Mouse (Mus musculus) MEL (cell line): ENCODE results near the gene Tprkb. TPM values are rescaled to one million over a fixed set of nuclear protein-coding genes. Genes with fewer than 3 reads are reported as not detected.
"Not testable (repeated sequence)": the region's sequence is repeated elsewhere in the genome, so short reads cannot be mapped to it uniquely, and the experiment has no call there.

ENCODE experiments used
- DNase-seq: peaks from one replicate; pipeline ENCODE4 v3.0.0; 2011; ENCODE audit warnings: low read depth, low spot score
- H3K27ac ChIP-seq: 2 replicates; pipeline ENCODE4 v1.5.1; 2012; ENCODE audit warnings: low read depth, mild to moderate bottlenecking, control low read depth, low read length, moderate library complexity; ENCODE audit not compliant: control insufficient read depth
- H3K27me3 ChIP-seq, 2 experiments: fragments of 150-350 bp in 1 of 2; sonication (generic) in 1 of 2; 2 replicates each; pipeline ENCODE4 v1.6.1; 2012; ENCODE audit warnings: low read length in 2 of 2, mild to moderate bottlenecking in 2 of 2, improper control_type of control experiment in 1 of 2, moderate library complexity in 1 of 2; ENCODE audit not compliant: insufficient read depth in 2 of 2, control insufficient read depth in 1 of 2
- H3K36me3 ChIP-seq, 2 experiments: 2 replicates each; pipeline ENCODE4 v1.6.1; 2012 to 2014; ENCODE audit warnings: low read length in 2 of 2, improper control_type of control experiment in 1 of 2, inconsistent platforms in 1 of 2, mild to moderate bottlenecking in 1 of 2; ENCODE audit not compliant: insufficient read depth in 2 of 2, control insufficient read depth in 1 of 2
- H3K4me1 ChIP-seq, 2 experiments: fragments of 150-350 bp in 1 of 2; sonication (generic) in 1 of 2; 2 replicates each; pipeline ENCODE4 v1.6.1; 2012; ENCODE audit warnings: low read length in 2 of 2, improper control_type of control experiment in 1 of 2, mild to moderate bottlenecking in 1 of 2; ENCODE audit not compliant: insufficient read depth in 2 of 2, control insufficient read depth in 1 of 2
- H3K4me3 ChIP-seq, 2 experiments: fragments of 150-350 bp in 1 of 2; sonication (generic) in 1 of 2; 2 replicates each; pipeline ENCODE4 v1.5.1; 2012; ENCODE audit warnings: low read depth in 2 of 2, low read length in 2 of 2, mild to moderate bottlenecking in 2 of 2, moderate library complexity in 2 of 2, control low read depth in 1 of 2, improper control_type of control experiment in 1 of 2; ENCODE audit not compliant: control insufficient read depth in 1 of 2, insufficient read depth in 1 of 2
- H3K79me2 ChIP-seq: 2 replicates; pipeline ENCODE4 v1.6.1; 2012; ENCODE audit warnings: mild to moderate bottlenecking, low read length, moderate library complexity; ENCODE audit not compliant: control insufficient read depth, poor library complexity, insufficient read depth
- H3K9ac ChIP-seq: 2 replicates; pipeline ENCODE4 v1.6.1; 2012; ENCODE audit warnings: low read depth, mild to moderate bottlenecking, control low read depth, low read length, moderate library complexity; ENCODE audit not compliant: control insufficient read depth, poor library complexity, severe bottlenecking
- H3K9me3 ChIP-seq: fragments of 150-350 bp; sonication (generic); replicated peaks from 2 replicates; pipeline ENCODE4 v1.6.1; 2012; ENCODE audit warnings: mild to moderate bottlenecking, low read length, improper control_type of control experiment, moderate library complexity; ENCODE audit not compliant: insufficient read depth
- MYC ChIP-seq: IDR thresholded peaks from 2 replicates; pipeline ENCODE4 v1.6.1; 2011; ENCODE audit warnings: low read depth, mild to moderate bottlenecking, low read length, improper control_type of control experiment, moderate library complexity
- NELFE ChIP-seq: IDR thresholded peaks from 2 replicates; pipeline ENCODE4 v1.6.1; 2011; ENCODE audit warnings: low read depth, low read length, improper control_type of control experiment
- POLR2AphosphoS5 ChIP-seq: IDR thresholded peaks from 2 replicates; pipeline ENCODE4 v1.6.1; 2012; ENCODE audit warnings: low read depth, borderline replicate concordance, mild to moderate bottlenecking, inconsistent platforms, low read length, moderate library complexity, mixed read lengths
- RAD21 ChIP-seq: IDR thresholded peaks from 2 replicates; pipeline ENCODE4 v1.6.1; 2011; ENCODE audit warnings: mild to moderate bottlenecking, low read depth, low read length, improper control_type of control experiment
- RCOR1 ChIP-seq: IDR thresholded peaks from 2 replicates; pipeline ENCODE4 v1.6.1; 2012; ENCODE audit warnings: low read depth, mild to moderate bottlenecking, inconsistent platforms, low read length, improper control_type of control experiment
- TAL1 ChIP-seq: IDR thresholded peaks from 2 replicates; pipeline ENCODE4 v1.6.1; 2012; ENCODE audit warnings: mild to moderate bottlenecking, inconsistent platforms, low read length, moderate library complexity, mixed read lengths
- UBTF ChIP-seq: IDR thresholded peaks from 2 replicates; pipeline ENCODE4 v1.6.1; 2012; ENCODE audit warnings: low read depth, mild to moderate bottlenecking, inconsistent platforms, low read length, improper control_type of control experiment, moderate library complexity, borderline replicate concordance; ENCODE audit not compliant: insufficient read depth
- ZMIZ1 ChIP-seq: IDR thresholded peaks from 2 replicates; pipeline ENCODE4 v1.6.1; 2012; ENCODE audit warnings: low read depth, mild to moderate bottlenecking, inconsistent platforms, low read length, improper control_type of control experiment, moderate library complexity
- ZNF384 ChIP-seq: IDR thresholded peaks from 2 replicates; pipeline ENCODE4 v1.6.1; 2012; ENCODE audit warnings: low read depth, mild to moderate bottlenecking, inconsistent platforms, low read length, improper control_type of control experiment
- polyA plus RNA-seq, 2 experiments: library from polyadenylated mRNA; stranded (reverse) in 1 of 2; unstranded in 1 of 2; fragments of >175 nt in 1 of 2; fragments of >200 nt in 1 of 2; gene quantifications; 2 replicates each; pipeline versions ENCODE4 v1.2.1 to v1.2.4; 2012; ENCODE audit warnings: low replicate concordance in 2 of 2, low read depth in 1 of 2; ENCODE audit not compliant: insufficient read length in 2 of 2, insufficient read depth in 1 of 2, missing spikeins in 1 of 2
- total RNA-seq: library from RNA; depleted of rRNA; stranded (reverse); fragments of 300-350 nt; gene quantifications from 2 replicates; pipeline ENCODE4 v1.2.3, GENCODE M21; 2012

Tprkb gene
- total and polyA plus RNA-seq, 3 experiments, result 66.5 to 87.6 (median 85.1) TPM

- peak; percentile 57 for TF ChIP-seq NELFE
- peak; percentile 84 for TF ChIP-seq ZMIZ1
Measured at GRCm38 (mm10) chr6:85915539-85916513, 4.2 kb downstream of the Tprkb start, which contains the start of gene Nat8f1 (continued).

- DNase-seq, result no peak
Measured at GRCm38 (mm10) chr6:85916596-85916995, 4.9 kb downstream of the Tprkb start.

DNA sequence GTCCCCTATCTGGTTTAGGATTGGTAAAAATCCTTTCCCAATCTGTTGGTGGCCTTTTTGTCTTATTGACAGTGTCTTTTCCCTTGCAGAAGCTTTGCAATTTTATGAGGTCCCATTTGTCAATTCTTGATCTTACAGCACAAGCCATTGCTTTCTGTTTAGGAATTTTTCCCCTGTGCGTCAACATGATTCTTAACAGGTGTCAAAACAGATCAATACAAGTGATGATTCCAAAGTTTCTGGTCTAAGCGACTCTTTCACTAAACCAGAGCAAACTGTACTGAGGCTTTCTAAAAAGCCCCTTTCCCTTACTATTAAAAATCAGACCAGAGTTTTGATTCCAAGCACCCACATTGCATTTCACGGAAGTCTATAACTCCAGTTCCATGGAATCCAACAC lies 6.7 kb downstream of the Tprkb start:
- not testable (repeated sequence) for DNase-seq, H3K9ac ChIP-seq, H3K4me1 ChIP-seq, H3K9me3 ChIP-seq, H3K27me3 ChIP-seq, H3K4me3 ChIP-seq, H3K36me3 ChIP-seq, H3K27ac ChIP-seq
- peaks cover 13% of the 10 kb centered on the region for H3K79me2 ChIP-seq

More at GRCm38 (mm10) chr6:85916596-85916995, 4.9 kb downstream of the Tprkb start:
- Histone ChIP-seq H3K9me3 (no peaks in the 10 kb centered on the region), H3K36me3 (peaks cover 2 to 9% of the 10 kb centered on the region in 2 experiments), H3K4me1 (peaks cover 8 to 9% of the 10 kb centered on the region in 2 experiments; a peak in 3 of 4 replicates), H3K79me2 (peaks cover 13% of the 10 kb centered on the region), H3K4me3 (peak overlapping the region; percentile 59 to 71), H3K27ac (peak overlapping the region; percentile 77), H3K9ac (peak overlapping the region; percentile 73), H3K27me3 (no peaks in the 10 kb centered on the region)
- TF ChIP-seq ZNF384, result 0 out of 2 replicates have a peak, but pooled peaks have one; percentile 22
- TF ChIP-seq POLR2AphosphoS5, result no peak

DNA sequence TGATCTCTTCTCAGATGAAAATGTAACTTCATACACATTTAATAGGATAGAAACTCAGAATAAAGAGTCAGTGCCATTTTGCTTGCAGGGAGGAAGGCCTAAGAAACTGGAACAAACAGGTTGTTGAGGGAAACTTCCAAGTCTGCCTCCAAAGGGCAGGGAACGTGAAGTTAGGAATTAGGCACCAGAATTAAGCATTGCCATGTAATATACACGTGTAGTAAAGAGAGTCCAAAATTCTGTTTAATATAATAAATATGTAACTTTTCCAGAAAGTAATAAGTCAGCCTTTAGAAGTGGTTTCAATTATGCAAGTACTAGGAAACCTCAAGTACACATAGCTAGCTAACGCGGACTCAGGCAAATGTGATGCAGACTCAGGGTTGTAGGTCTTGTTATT lies 7.7 kb downstream of the Tprkb start:
- TF ChIP-seq RAD21 (no peak), UBTF (no peak), TAL1 (no peak), RCOR1 (no peak), MYC (no peak)
- no peak overlapping the region for H3K27ac ChIP-seq
- peaks cover 3 to 14% of the 10 kb centered on the region in 2 experiments for H3K36me3 ChIP-seq
- no peak overlapping the region for H3K9ac ChIP-seq
- H3K4me1 ChIP-seq, result peaks cover 6 to 7% of the 10 kb centered on the region in 2 experiments; a peak in 3 of 4 replicates
- no peak for DNase-seq
- no peaks in the 10 kb centered on the region for H3K9me3 ChIP-seq
- peaks cover 13% of the 10 kb centered on the region for H3K79me2 ChIP-seq
- H3K27me3 ChIP-seq, result no peaks in the 10 kb centered on the region
- no peak overlapping the region for H3K4me3 ChIP-seq
